Mouse (Mus musculus): ENCODE data around the gene Slc16a9. TPM values are rescaled to one million over a fixed set of nuclear protein-coding genes. Genes with fewer than 3 reads are reported as not detected.
"Not testable (repeated sequence)": the region's sequence is repeated elsewhere in the genome, so short reads cannot be mapped to it uniquely, and the experiment has no call there.

The Slc16a9 gene
- 1 to 10 TPM; 1.8 TPM for total RNA-seq (2021)

GRCm38 (mm10) chr10:70244921-70245558, at the start of gene Slc16a9:
TSS of gene Slc16a9 (plus strand) at chr10:70245100.
- DNase-seq (ENCODE audit: low spot score in 2 of 2) = peak; percentile 13 to 23
- intact Hi-C loops (cut with DNase I) = loop anchor here (5.0 kb wide), 1 partner anchor 43 kb away; the partner anchor contains the start of gene Mrln

GRCm38 (mm10) chr10:70195279-70195678, 49.6 kb upstream of the Slc16a9 start:
- no peak for DNase-seq (ENCODE audit: low spot score in 2 of 2)
- intact Hi-C loops (cut with DNase I) = loop anchor here (5.0 kb wide), 1 partner anchor 102 kb away; no protein-coding TSS in a partner anchor

GRCm38 (mm10) chr10:70195786-70196185, 49.1 kb upstream of the Slc16a9 start:
- intact Hi-C loops (cut with DNase I) = loop anchor here (5.0 kb wide), 1 partner anchor 102 kb away; no protein-coding TSS in a partner anchor
- no peak for DNase-seq (ENCODE audit: low spot score in 2 of 2)

GRCm38 (mm10) chr10:70196666-70197065, 48.2 kb upstream of the Slc16a9 start:
- intact Hi-C loops (cut with DNase I) = loop anchor here (5.0 kb wide), 1 partner anchor 101 kb away; no protein-coding TSS in a partner anchor
- DNase-seq (ENCODE audit: low spot score in 2 of 2) = no peak

GRCm38 (mm10) chr10:70197601-70198000, 47.3 kb upstream of the Slc16a9 start:
- no peak for DNase-seq (ENCODE audit: low spot score in 2 of 2)
- intact Hi-C loops (cut with DNase I) = loop anchor here (5.0 kb wide), 1 partner anchor 100 kb away; no protein-coding TSS in a partner anchor

GRCm38 (mm10) chr10:70198012-70198411, 46.9 kb upstream of the Slc16a9 start:
- no peak for DNase-seq (ENCODE audit: low spot score in 2 of 2)
- intact Hi-C loops (cut with DNase I) = loop anchor here (5.0 kb wide), 1 partner anchor 99 kb away; no protein-coding TSS in a partner anchor

- DNase-seq (ENCODE audit: low spot score in 2 of 2) = no peak
- intact Hi-C loops (cut with DNase I) = loop anchor here (5.0 kb wide), 1 partner anchor 98 kb away; no protein-coding TSS in a partner anchor
Measured at GRCm38 (mm10) chr10:70198951-70199463, 45.9 kb upstream of the Slc16a9 start.

GRCm38 (mm10) chr10:70199466-70200210, 45.3 kb upstream of the Slc16a9 start:
- intact Hi-C loops (cut with DNase I) = loop anchor here (5.0 kb wide), 2 partner anchors 48 to 98 kb away; partner anchors contain the start of gene Slc16a9
- no peak for DNase-seq (ENCODE audit: low spot score in 2 of 2)

GRCm38 (mm10) chr10:70200889-70201500, 43.9 kb upstream of the Slc16a9 start:
- intact Hi-C loops (cut with DNase I) = loop anchor here (5.0 kb wide), 1 partner anchor 46 kb away; the partner anchor contains the start of gene Slc16a9
- no peak for DNase-seq (ENCODE audit: low spot score in 2 of 2)

- intact Hi-C loops (cut with DNase I) = loop anchor here (5.0 kb wide), 1 partner anchor 43 kb away; the partner anchor contains the start of gene Slc16a9
- no peak for DNase-seq (ENCODE audit: low spot score in 2 of 2)
Measured at GRCm38 (mm10) chr10:70204505-70205399, 40.1 kb upstream of the Slc16a9 start, which contains the start of gene Mrln. TSS of gene Mrln (plus strand) at chr10:70204664.

GRCm38 (mm10) chr10:70211281-70211680, 33.6 kb upstream of the Slc16a9 start:
- intact Hi-C loops (cut with DNase I) = no loop called here
- DNase-seq (ENCODE audit: low spot score in 2 of 2) = no peak

GRCm38 (mm10) chr10:70220971-70221370, 23.9 kb upstream of the Slc16a9 start:
- intact Hi-C loops (cut with DNase I) = no loop called here
- no peak for DNase-seq (ENCODE audit: low spot score in 2 of 2)

- intact Hi-C loops (cut with DNase I); DNase-seq (ENCODE audit: low spot score in 2 of 2): not testable (repeated sequence)
Measured at GRCm38 (mm10) chr10:70222231-70222630, 22.7 kb upstream of the Slc16a9 start.

GRCm38 (mm10) chr10:70224571-70224970, 20.3 kb upstream of the Slc16a9 start:
- intact Hi-C loops (cut with DNase I) = no loop called here

GRCm38 (mm10) chr10:70225760-70226159, 19.1 kb upstream of the Slc16a9 start:
- intact Hi-C loops (cut with DNase I) = no loop called here

More at GRCm38 (mm10) chr10:70224571-70224970, 20.3 kb upstream of the Slc16a9 start:
- no peak for DNase-seq (ENCODE audit: low spot score in 2 of 2)

GRCm38 (mm10) chr10:70226608-70227007, 18.3 kb upstream of the Slc16a9 start:
- no peak for DNase-seq (ENCODE audit: low spot score in 2 of 2)
- intact Hi-C loops (cut with DNase I) = no loop called here

More at GRCm38 (mm10) chr10:70225760-70226159, 19.1 kb upstream of the Slc16a9 start:
- DNase-seq (ENCODE audit: low spot score in 2 of 2) = no peak

GRCm38 (mm10) chr10:70230352-70230751, 14.5 kb upstream of the Slc16a9 start:
- no peak for DNase-seq (ENCODE audit: low spot score in 2 of 2)
- intact Hi-C loops (cut with DNase I) = no loop called here

GRCm38 (mm10) chr10:70237936-70238335, 7.0 kb upstream of the Slc16a9 start:
- no peak for DNase-seq (ENCODE audit: low spot score in 2 of 2)
- intact Hi-C loops (cut with DNase I) = no loop called here

All from left cerebral cortex, postnatal 36 days (tissue).